Mouse (Mus musculus): ENCODE measurements around the gene Rgs9bp.
A peak's percentile ranks its signal among the peaks of the same experiment; 100 is the strongest.
"Not testable (repeated sequence)": the region's sequence is repeated elsewhere in the genome, so short reads cannot be mapped to it uniquely, and the experiment has no call there.

Gene Rgs9bp

DNA sequence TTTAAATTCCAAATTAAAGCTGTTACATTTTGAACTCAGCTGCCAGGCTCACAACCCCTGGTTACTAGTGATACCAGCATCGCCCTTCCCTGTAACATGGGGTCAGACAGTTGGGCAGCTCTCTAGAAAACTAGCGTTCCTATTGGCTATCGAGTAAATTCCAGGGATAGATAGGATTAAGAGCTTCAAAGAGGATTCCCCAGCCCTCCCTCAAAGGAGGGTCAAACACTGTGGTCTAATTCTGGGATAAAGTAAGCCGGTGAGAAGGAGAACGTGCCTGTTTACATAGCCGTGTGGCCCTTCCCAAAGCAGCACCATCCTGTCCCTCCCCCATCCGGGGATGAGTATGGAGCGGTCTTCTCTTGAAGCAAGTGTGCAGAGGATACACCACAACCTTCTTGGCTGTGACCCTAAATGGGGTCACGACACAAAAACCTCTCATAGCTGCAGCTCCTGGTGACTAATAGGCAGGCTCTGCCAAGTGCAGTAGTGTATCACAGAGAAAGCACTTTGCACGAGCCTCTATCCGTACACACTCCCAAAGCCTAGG lies 1.8 kb downstream of the Rgs9bp start:
- DNase-seq (ENCODE audit: low read depth, low spot score), result no peak

GRCm38 (mm10) chr7:35582719-35583118 lies 2.7 kb downstream of the Rgs9bp start:
- DNase-seq (ENCODE audit: low read depth, low spot score), result peak; percentile 74

DNA sequence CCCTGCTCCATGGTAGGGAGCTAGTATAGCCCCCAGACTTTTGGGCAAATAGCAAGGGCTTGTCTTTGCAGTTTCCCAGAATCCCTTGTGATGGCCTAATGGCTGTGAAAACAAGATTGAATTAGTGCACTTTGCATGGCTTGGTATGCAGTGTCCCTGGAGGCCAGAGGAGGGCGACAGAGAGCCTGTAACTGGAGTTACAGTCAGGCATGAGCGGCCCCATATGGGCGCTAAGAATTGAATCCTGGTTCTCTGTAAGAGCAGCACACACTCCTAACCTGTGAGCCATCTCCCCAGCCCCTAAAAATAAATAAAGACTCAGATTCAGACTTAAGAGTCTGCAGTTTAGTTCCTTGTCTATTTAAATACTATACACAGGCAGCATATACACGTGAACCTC lies 5.5 kb downstream of the Rgs9bp start:
- DNase-seq (ENCODE audit: low read depth, low spot score), result peak; percentile 89

DNA sequence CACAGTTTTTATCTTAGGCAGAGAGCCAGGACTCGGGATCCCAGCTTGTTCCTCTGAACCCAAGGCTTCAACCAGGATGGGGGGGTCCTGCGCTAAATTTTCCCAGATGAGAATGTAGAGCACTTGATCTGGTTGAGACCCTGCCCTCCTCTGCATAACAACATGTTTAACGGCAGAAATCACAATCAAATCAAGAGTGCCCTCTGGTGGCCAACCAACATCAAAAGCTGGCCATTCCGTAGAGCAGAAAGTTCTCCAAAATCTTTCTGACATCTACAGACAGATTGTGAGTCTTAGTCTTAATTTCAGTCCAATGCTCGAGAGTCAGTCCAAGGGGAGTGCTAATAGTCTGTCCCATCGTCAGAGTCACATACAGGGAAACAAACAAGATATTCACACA lies 14.5 kb downstream of the Rgs9bp start:
- peak; percentile 21 for DNase-seq (ENCODE audit: low read depth, low spot score)

DNA sequence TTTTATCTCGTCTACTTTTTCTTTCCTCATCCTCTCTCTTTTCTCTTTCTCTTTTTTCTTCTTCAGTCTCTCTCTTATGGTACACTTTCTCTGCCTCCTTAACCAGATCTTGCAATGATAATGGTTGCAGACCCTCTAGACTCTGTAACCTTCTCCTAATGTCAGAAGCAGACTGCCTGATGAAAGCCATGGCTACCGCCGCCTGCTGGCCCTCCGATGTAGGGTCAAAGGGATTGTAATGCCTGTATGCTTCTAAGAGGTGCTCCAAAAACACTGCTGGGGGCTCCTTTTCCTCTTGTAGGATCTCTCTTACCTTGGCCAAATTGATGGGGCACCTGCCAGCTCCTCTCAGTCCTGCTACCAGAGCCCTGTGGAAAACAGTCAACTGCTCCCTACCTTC lies 15.7 kb downstream of the Rgs9bp start:
- not testable (repeated sequence) for DNase-seq (ENCODE audit: low read depth, low spot score)

- DNase-seq (ENCODE audit: low read depth, low spot score), result not testable (repeated sequence)
These were observed 19.4 kb downstream of the Rgs9bp start for GRCm38 (mm10) chr7:35565965-35566364.

DNA sequence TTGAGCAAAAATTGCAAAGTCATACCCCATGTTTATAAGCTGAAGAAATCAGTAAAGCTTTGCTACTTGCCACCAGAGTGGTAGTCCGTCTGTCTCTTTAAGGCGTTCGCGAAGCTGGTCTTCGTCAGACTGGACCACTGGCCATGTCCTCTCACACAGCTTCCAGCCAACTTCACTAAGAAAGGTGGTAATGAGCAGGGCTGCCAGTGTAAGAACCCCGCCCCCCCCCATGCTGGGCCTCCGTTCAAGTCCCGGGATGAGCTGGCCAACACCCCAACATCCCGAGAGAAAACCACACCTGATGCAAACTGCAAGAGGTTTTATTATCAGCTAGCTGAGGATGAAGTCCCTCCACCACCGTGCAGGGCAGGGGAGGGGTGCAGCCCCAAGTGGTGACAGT lies 20.5 kb downstream of the Rgs9bp start:
- DNase-seq (ENCODE audit: low read depth, low spot score), result not testable (repeated sequence)

GRCm38 (mm10) chr7:35564067-35564865 lies 21.1 kb downstream of the Rgs9bp start:
- no peak for DNase-seq (ENCODE audit: low read depth, low spot score)

DNA sequence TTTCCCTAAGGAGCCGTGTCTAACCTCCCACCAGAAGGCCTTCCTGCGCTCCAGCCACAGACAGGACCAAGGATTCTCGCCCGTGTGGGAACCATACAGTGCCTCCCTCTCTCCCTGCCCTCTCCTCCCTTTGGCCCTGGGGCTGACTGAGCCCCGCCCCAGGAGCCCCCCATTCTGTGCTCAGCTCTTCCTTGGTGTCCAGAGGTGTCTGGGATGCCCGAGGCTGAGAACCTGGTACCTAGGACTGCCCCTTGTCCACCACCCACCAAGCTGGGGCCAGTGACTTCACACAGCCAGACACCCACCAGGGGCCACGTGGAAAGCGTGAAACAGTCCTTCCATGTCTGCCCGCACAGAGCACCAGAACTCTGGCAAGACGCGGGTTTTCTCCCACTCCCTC lies 22.3 kb downstream of the Rgs9bp start:
- no peak for DNase-seq (ENCODE audit: low read depth, low spot score)

DNA sequence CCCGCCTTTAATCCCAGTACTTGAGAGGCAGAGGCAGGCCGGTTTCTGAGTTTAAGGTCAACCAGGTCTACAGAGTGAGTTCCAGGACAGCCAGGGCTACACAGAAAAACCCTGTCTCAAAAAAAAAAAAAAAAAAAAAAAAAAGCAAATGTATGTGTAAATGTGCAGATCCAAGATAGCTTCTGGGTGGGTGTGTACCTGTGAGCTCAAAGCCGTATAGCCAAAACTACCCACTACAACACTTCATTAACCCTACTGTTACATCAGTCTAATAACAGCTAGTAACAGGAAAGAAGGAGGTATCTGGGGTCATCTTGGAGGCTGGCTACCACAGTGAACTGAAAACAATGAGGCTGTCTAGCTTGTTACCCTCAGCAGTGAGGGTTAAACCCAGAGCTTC lies 25.5 kb downstream of the Rgs9bp start:
- DNase-seq (ENCODE audit: low read depth, low spot score), result no peak

DNA sequence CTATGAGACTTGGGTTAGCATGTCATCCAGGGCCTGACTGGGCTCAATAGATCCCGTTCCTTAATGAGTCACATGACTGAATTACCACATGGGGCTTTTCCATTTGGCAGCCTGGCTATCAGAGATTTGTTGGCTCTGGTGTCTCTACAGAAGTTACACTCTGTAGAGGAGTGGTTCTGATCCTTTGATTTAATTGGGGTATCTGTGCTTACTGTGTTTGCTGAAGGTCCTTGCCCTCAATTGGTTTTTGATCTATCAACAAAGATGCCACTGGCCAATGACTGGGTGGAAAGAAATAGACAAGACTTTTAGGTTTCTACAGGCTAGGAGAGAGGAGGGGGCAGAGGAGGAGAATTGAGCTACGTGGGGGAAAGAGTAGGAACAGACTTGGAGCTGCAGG lies 26.7 kb downstream of the Rgs9bp start:
- no peak for DNase-seq (ENCODE audit: low read depth, low spot score)

DNA sequence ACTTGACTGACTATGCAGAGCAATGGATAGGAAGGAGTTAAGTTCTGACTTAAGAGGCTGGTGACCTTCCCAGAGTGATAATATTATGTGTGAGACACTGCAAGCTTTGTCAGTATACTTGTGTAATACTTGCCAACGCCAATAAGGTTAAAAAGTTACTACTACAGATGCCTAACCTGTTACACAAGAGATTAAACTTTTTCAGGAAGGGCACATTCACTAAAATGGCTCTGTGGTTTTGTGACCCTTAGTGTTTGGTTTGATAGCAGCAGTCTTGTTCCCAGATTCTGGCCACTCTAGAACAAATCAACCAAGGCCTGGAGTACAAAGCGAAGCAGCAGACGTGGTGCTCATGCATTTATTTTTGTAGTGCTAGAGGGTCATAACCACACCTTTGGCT lies 27.8 kb downstream of the Rgs9bp start:
- no peak for DNase-seq (ENCODE audit: low read depth, low spot score)

GRCm38 (mm10) chr7:35556905-35557304 lies 28.5 kb downstream of the Rgs9bp start:
- DNase-seq (ENCODE audit: low read depth, low spot score), result no peak

DNA sequence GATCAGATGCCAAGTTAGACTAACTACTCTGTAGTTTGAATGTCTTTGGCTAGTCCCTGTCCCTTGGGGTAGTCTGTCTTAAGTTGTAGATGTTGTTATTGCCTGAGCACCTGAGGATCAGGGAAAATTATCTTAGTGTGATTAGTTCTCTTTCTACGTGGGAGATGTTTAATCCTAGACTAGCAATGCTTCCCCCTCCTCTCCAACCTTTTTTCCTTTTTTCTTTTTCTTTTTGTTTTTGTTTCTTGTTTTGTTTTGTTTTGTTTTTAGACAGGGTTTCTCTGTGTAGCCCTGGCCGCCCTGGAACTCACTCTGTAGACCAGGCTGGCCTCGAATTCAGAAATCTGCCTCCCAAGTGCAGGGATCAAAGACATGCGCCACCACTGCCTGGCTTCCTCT lies 29.2 kb downstream of the Rgs9bp start, which contains the start of gene Nudt19:
Gene Nudt19, minus strand, starts transcription at position 100 of the 399 bp plus-strand sequence.
- no peak for DNase-seq (ENCODE audit: low read depth, low spot score)

GRCm38 (mm10) chr7:35555224-35556204 lies 29.9 kb downstream of the Rgs9bp start:
- peak; percentile 93 for DNase-seq (ENCODE audit: low read depth, low spot score)

DNA sequence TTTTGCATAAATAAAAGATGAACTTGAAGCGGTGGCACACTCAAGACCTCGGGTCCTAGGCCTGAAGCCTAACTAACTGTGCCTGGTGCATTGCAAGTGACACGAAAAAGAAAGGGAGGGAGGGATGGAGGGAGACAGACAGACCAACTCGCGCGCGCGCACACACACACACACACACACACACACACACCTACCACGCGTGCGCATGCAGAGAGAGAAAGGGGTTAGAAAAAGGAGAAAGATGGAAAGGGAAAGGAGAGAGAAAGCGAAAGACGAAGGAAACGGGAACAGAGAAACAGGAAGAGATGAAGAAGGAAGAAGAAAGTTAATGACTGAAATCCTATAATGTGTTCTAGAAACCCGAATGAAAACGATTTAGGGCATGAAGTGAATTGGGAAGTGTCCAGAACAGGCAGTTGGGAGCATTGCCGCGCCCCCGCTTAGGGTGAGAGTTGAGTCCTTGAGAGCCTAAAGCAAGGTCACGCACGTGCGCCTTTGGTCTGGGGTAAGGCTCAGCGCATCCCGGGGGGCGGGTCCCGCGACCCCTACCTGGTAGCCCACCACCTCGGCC lies 30.7 kb downstream of the Rgs9bp start:
- peak; percentile 86 for DNase-seq (ENCODE audit: low read depth, low spot score)

DNA sequence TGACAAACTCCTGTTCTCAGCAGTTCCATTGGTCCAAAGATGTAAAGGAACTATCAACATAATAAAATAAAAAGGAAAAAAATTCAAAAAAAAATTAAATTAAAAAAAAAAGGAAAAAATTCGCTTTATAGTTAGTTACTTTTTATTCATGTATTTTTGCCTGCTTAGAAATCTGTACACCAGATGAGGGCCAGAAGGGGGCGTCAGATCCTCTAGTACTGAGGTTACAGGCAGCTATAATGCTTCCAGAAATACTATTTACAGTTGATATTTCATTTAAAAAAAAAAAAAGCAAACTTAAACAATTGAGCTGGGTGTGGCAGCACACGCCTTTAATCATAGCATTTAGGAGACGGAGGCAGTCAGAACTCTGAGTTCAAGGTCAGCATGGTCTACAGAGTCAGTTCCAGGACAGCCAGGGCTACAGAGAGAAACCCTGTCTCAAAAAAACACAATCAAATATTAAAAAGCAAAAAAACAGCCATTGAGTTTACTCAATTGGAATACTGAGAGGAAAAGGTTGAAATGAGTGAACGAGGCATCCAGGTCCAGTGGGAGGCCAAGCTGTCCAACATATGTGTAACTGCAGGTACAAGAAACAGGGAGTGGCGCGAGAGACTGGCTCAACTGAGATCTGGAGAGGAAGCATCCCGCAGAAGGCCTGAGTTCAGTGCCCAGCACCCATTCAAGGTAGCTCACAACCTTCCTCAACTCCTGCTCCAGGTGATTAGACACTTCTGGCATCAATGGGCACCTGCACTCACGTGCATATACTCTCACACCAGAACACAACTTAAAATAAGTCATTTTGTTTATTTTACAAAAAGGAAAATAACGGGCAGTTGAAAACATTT lies 31.4 kb downstream of the Rgs9bp start:
- peak; percentile 28 for DNase-seq (ENCODE audit: low read depth, low spot score)

DNA sequence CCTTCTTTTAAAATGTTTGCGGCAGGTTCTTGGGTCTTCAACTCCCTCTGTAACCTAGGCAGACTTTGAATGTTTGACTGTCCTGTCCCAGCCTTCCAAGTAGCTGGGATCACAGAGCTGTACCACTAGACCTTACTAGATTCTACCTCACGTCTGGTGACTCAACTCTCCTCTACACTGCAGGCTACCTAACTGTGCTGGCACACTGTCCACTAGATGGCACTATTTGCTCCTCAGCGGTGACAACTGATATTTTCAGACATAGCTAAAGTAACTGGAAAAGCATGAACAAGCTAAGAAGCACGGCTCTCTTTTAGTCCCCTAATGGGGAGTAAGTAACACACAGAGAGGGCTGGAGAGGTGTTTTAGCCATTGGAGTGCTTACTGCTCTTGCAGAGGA lies 39.5 kb downstream of the Rgs9bp start:
- peak; percentile 75 for DNase-seq (ENCODE audit: low read depth, low spot score)

DNA sequence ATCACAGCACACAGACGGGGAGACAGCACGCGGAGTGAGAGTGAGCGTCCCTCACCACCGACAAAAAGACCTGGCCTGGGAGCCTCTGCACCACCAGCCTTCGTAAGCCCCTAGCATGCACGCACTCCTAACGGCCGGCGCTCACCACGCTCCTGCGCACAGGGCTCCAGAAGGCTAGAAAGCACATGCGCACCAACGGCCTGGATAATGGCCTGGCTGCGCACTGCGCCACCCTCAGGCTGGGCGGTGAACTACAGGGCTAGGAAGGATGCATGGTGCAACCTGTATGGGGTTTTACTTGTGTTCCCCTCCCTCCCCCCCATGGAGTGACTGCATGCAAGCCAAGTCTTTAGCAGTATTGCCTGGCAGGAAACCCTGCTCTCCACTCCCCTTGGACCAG lies 47.8 kb downstream of the Rgs9bp start, which contains the start of gene Tdrd12:
Gene Tdrd12, minus strand, starts transcription at position 184 of the 400 bp plus-strand sequence.
- peak; percentile 90 for DNase-seq (ENCODE audit: low read depth, low spot score)

DNA sequence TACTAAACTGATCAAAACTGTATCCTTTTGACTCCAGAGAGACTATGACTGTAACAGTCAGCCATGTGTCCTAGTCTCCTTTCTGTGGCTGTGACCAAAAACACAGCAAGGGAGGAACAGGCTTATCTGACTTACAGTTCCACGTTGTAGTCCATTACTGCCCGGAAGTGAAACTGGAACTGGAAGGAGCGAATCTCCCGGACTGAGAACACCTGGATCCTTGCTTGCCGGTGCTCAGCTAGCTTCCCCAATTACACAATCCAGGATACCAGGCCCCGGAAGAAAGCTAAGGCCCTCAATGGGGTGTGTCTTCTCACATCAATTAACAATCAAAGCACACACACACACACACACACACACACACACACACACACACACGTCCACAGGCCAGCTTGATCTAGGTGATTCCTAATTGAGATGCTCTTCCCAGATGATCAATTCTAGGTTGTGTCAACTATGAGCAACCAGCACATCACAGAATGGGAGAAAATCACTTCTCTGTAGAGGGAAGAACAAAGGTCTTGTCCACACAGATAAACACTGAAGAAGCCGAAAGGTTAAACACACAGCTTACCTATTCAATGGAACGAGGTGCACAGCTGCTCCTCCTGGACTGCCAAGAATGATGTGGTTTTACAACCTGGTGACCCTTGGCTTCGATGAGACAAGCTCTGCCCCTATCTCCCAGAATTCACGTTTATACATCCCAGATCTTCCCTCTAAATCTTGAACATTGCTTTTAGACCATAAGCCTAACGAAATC lies 49.5 kb downstream of the Rgs9bp start:
- peak; percentile 12 for DNase-seq (ENCODE audit: low read depth, low spot score)
